Mouse (Mus musculus): ENCODE measurements at regions not wholly inside any gene's neighbourhood (a gene's known extent, or its start where the extent isn't known, plus 50 kb on each side); places are given as distances from the start of the nearest gene placed in this dataset.
"Not testable (repeated sequence)": the region's sequence is repeated elsewhere in the genome, so short reads cannot be mapped to it uniquely, and the experiment has no call there.

GRCm38 (mm10) chr3:78949385-78949784, 336.9 kb downstream of the Rapgef2 start:
- not testable (repeated sequence) for TF ChIP-seq CTCF (IDR thresholded peaks at IDR 0.05; ENCODE audit: borderline replicate concordance, control insufficient read depth, extremely low read depth, insufficient read depth, low read length, poor library complexity); POLR2A (IDR thresholded peaks at IDR 0.05; ENCODE audit: control insufficient read depth, extremely low read depth, insufficient read depth, low read length, poor library complexity)
